Mouse (Mus musculus) neural tube, embryonic 14.5 days (tissue): ENCODE data around the gene Phykpl. TPM values are rescaled to one million over a fixed set of nuclear protein-coding genes. Genes with fewer than 3 reads are reported as not detected.

Source experiments
- ATAC-seq: fragments of 200-750 bp; cut with Nextera tagmentation; 2 replicates; pipeline ENCODE4 v1.8.0; 2017; ENCODE audit warnings: low read depth, mild to moderate bottlenecking, moderate TSS enrichment, moderate library complexity
- H3K27ac ChIP-seq: fragments of 300-500 bp; sonication (generic); 2 replicates; pipeline ENCODE4 v1.5.1; 2014; ENCODE audit warnings: low read depth, mild to moderate bottlenecking, control low read depth, low read length, moderate library complexity, mixed read lengths
- H3K27me3 ChIP-seq: fragments of 300-500 bp; sonication (generic); 2 replicates; pipeline ENCODE4 v1.6.1; 2014; ENCODE audit warnings: low read length; ENCODE audit not compliant: control insufficient read depth, insufficient read depth
- H3K36me3 ChIP-seq: fragments of 300-500 bp; sonication (generic); 2 replicates; pipeline ENCODE4 v1.6.1; 2014; ENCODE audit warnings: low read length, mixed read lengths; ENCODE audit not compliant: control insufficient read depth, insufficient read depth
- H3K4me1 ChIP-seq: fragments of 300-500 bp; sonication (generic); 2 replicates; pipeline ENCODE4 v1.6.1; 2014; ENCODE audit warnings: low read length; ENCODE audit not compliant: control insufficient read depth, insufficient read depth
- H3K4me2 ChIP-seq: fragments of 300-500 bp; sonication (generic); 2 replicates; pipeline ENCODE4 v1.6.1; 2014; ENCODE audit warnings: mild to moderate bottlenecking, low read depth, low read length, control low read depth
- H3K4me3 ChIP-seq: fragments of 300-500 bp; sonication (generic); 2 replicates; pipeline ENCODE4 v1.5.1; 2014; ENCODE audit warnings: low read depth, low read length, control low read depth, mixed read lengths
- H3K9ac ChIP-seq: fragments of 300-500 bp; sonication (generic); replicated peaks from 2 replicates; pipeline ENCODE4 v1.6.1; 2014; ENCODE audit warnings: low read depth, mild to moderate bottlenecking, control low read depth, low read length, mixed read lengths
- H3K9me3 ChIP-seq: fragments of 300-500 bp; sonication (generic); 2 replicates; pipeline ENCODE4 v1.6.1; 2016; ENCODE audit warnings: low read length; ENCODE audit not compliant: control insufficient read depth
- WGBS: fragments of 180-500 bp; shearing (Covaris S2); extraction: QIAGEN DNeasy Blood & Tissue Kit; methylation state at CpG from one replicate; pipeline ENCODE4 v1.1.7; 2014; 5-methylcytosine and 5-hydroxymethylcytosine counted together
- polyA plus RNA-seq: library from polyadenylated mRNA; unstranded; fragments of >200 nt; fragmentation: Nextera tagmentation; extraction: Ambion mirVana; gene quantifications from 2 replicates; pipeline ENCODE4 v1.2.1, GENCODE M21; 2014

Phykpl gene
- polyA plus RNA-seq, 1 experiment from 2014 or later: 9.9 TPM

DNA sequence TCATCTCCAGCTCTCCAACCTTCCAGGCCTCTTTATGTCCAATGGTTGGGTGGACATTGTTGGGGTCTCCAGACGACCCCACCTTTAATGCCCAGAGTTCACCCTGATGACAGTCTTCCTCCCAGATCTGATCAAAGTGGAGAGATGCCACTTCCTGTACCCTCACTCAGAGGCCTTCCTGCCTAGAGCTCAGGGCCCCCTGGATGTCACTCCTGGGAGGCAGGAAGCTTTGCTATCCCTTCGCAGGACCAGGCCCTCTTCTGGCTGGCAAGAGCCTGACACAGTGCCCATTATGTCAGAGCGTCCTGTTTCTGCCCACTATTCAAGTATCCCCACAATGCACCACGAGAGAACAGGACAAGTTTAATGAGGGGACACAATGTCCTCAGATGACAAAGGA lies 5.5 kb upstream of the Phykpl start:
- Histone ChIP-seq H3K9me3 (no peaks in the 10 kb centered on the region), H3K4me3 (no peak overlapping the region), H3K36me3 (no peaks in the 10 kb centered on the region), H3K27ac (no peak overlapping the region), H3K9ac (no peak overlapping the region), H3K4me1 (0 out of 2 replicates have a peak, but pooled peaks cover 4% of the 10 kb centered on the region), H3K4me2 (no peak overlapping the region), H3K27me3 (no peaks in the 10 kb centered on the region)
- WGBS: 70% methylated on average over 4 of the region's 4 CpGs
- no peak for ATAC-seq

DNA sequence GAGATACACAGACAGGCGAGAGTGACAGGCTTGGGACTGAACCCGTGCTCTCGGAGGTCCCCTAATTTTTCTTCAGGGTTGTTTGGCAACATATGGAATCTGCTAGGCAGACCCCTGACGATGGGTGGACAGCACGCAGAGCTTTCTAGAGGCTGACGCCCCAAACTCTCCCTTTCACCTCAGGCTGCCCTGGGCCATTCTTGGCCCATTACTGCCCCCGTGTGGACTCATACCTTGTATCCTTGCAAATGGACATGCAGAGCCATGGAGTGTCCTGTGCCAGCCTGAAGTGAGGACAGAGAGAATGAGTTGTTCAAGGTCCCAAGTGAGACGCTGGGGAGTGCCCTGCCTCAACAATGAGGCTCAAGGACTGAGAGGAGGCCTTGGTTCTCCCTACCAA lies 1.8 kb upstream of the Phykpl start:
- Histone ChIP-seq H3K27me3 (no peaks in the 10 kb centered on the region), H3K4me3 (no peak overlapping the region), H3K9ac (no peak overlapping the region), H3K4me1 (peaks cover 17% of the 10 kb centered on the region; the same call in 1 of the 2 replicates), H3K36me3 (peaks cover 3% of the 10 kb centered on the region; the same call in 1 of the 2 replicates), H3K9me3 (no peaks in the 10 kb centered on the region), H3K4me2 (no peak overlapping the region), H3K27ac (no peak overlapping the region)
- 26% methylated on average over 8 of the region's 8 CpGs for WGBS
- ATAC-seq: no peak

DNA sequence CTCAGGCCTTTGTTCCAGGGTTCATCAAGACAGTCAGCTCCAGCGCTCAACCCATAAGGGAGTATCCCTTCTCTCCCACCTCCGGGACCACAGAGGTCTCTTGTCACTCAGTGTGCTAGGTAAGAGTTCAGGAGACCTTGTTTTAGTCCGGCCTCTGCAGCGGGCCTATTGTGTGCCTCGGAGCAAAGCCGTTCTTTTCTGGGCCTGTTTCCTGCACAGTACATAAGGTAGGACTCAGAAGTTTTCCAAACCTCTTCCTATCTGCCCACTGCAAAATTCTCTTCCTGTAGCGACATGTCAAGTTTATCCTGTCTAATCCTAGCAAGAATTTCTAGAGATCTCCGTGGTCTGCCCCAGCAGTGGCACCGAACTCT lies 513 bp upstream of the Phykpl start:
- peak overlapping the region; percentile 71 for H3K9ac ChIP-seq
- peak overlapping the region; percentile 57 for H3K4me2 ChIP-seq
- H3K27me3 ChIP-seq: no peaks in the 10 kb centered on the region
- peak; percentile 21 for ATAC-seq
- H3K9me3 ChIP-seq: no peaks in the 10 kb centered on the region
- H3K4me1 ChIP-seq: peaks cover 17% of the 10 kb centered on the region; the same call in 1 of the 2 replicates
- WGBS: 15% methylated on average over 9 of the region's 9 CpGs
- peaks cover 12% of the 10 kb centered on the region; the same call in 1 of the 2 replicates for H3K36me3 ChIP-seq
- H3K27ac ChIP-seq: peak overlapping the region; percentile 83
- H3K4me3 ChIP-seq: peak overlapping the region; percentile 56

DNA sequence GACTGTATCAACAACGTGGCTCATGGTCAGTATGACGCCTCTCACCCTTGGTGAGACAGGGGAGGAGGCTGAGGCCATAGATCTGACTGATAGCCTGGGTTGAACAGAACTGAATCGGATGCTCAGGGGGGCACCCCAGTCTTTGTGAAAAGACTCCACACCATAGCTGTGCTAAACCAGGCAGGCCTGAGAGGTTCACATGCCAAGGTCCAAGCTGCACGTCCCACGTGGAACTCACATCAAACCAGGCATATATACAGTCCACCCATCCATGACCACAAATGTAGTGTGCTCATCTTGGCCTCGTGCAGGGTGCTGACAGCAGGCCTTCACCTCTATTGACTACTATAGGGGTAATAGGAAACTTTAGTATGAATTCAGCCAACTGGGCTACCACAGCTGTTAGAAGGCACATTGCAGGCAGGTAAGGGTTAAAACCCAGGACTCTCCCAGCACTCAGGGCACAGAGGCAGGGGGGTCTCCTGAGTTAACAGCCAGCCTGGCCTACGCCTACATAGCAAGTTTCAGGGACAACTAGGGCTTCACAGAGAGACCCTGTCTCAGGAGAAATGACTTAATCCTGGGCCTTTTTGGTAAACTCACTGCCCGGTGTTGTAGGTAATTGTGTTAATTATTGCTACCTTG lies 1.2 kb downstream of the Phykpl start:
- Histone ChIP-seq H3K9me3 (no peaks in the 10 kb centered on the region), H3K4me2 (peak overlapping the region; percentile 57), H3K9ac (peak overlapping the region; percentile 71; the same call in 1 of the 2 replicates), H3K36me3 (peaks cover 14% of the 10 kb centered on the region; the same call in 1 of the 2 replicates), H3K4me3 (peak overlapping the region; percentile 56; the same call in 1 of the 2 replicates), H3K27ac (peak overlapping the region; percentile 81), H3K4me1 (peaks cover 17% of the 10 kb centered on the region; the same call in 1 of the 2 replicates), H3K27me3 (no peaks in the 10 kb centered on the region)
- WGBS: 62% methylated on average over 8 of the region's 8 CpGs
- no peak for ATAC-seq

DNA sequence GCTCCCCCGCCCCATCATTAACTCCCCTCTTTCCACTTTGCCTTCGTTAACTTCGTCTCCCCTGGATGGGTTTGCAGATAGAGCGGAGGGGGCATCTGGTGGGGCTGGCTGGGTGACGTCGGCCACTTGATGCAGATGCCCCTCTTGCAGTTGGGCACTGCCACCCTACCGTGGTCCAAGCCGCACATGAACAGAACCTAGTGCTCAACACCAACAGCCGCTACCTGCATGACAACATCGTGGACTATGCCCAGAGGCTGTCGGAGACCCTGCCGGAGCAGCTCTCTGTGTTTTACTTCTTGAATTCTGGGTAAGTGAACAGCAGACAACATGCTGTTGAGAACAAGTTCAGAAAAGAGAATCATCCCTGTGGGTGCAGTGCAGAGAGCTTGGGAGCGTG lies 1.9 kb downstream of the Phykpl start:
- H3K4me2 ChIP-seq: no peak overlapping the region
- no peaks in the 10 kb centered on the region for H3K9me3 ChIP-seq
- H3K4me1 ChIP-seq: peaks cover 17% of the 10 kb centered on the region; the same call in 1 of the 2 replicates
- peaks cover 17% of the 10 kb centered on the region; the same call in 1 of the 2 replicates for H3K36me3 ChIP-seq
- H3K9ac ChIP-seq: no peak overlapping the region
- no peak for ATAC-seq
- no peak overlapping the region for H3K27ac ChIP-seq
- no peaks in the 10 kb centered on the region for H3K27me3 ChIP-seq
- H3K4me3 ChIP-seq: no peak overlapping the region
- WGBS: 94% methylated on average over 13 of the region's 13 CpGs

DNA sequence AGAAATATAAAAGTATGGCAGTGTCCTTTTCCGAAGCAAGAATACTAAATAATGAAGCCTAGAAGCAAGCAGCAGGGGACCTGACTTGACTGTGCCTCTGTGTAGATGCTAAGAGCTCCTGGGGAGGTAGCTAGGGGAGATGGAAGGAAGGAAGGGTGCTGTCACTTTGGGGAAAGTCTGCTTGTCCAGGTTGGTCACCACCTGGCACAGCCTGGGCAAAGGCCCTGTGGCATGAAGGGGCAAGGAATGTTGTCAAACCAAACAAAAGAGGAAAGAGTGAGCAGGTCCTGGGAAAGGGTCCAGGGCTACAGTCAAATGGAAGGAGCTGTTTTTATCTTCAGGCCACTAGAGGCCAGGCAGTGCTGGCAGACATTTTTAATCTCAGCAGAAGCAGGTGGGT lies 2.5 kb downstream of the Phykpl start:
- no peak for ATAC-seq

DNA sequence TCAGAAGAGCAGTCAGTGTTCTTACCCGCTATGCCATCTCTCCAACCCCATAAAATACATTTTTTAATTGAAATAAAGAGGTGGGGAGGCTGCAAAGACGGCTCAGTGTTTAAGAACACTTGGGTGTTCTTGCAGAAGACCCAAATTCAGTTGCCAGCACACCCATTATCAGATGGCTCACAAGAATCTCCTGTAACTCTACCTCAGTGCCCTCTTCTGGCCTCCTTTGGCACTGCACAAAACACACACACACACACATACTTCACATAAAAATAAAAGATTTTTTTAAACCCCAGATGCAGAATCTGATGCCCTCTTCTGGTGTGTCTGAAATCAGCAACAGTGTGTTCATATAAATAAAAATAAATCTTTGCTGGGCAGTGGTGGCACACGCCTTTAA lies 4.3 kb downstream of the Phykpl start:
- no peak overlapping the region for H3K4me2 ChIP-seq
- no peaks in the 10 kb centered on the region for H3K9me3 ChIP-seq
- peaks cover 38% of the 10 kb centered on the region for H3K36me3 ChIP-seq
- no peak for ATAC-seq
- no peak overlapping the region for H3K4me3 ChIP-seq
- WGBS: 98% methylated on average over 3 of the region's 3 CpGs
- peaks cover 15% of the 10 kb centered on the region; the same call in 1 of the 2 replicates for H3K4me1 ChIP-seq
- no peaks in the 10 kb centered on the region for H3K27me3 ChIP-seq
- no peak overlapping the region for H3K9ac ChIP-seq
- no peak overlapping the region for H3K27ac ChIP-seq

More for the DNA sequence above, 2.5 kb downstream of the Phykpl start:
- 91% methylated on average over 1 of the region's 1 CpGs for WGBS
- no peak overlapping the region for H3K27ac ChIP-seq
- no peak overlapping the region for H3K4me2 ChIP-seq
- no peak overlapping the region for H3K9ac ChIP-seq
- H3K27me3 ChIP-seq: no peaks in the 10 kb centered on the region
- H3K36me3 ChIP-seq: peaks cover 21% of the 10 kb centered on the region; the same call in 1 of the 2 replicates
- H3K9me3 ChIP-seq: no peaks in the 10 kb centered on the region
- peaks cover 17% of the 10 kb centered on the region; the same call in 1 of the 2 replicates for H3K4me1 ChIP-seq
- H3K4me3 ChIP-seq: no peak overlapping the region

DNA sequence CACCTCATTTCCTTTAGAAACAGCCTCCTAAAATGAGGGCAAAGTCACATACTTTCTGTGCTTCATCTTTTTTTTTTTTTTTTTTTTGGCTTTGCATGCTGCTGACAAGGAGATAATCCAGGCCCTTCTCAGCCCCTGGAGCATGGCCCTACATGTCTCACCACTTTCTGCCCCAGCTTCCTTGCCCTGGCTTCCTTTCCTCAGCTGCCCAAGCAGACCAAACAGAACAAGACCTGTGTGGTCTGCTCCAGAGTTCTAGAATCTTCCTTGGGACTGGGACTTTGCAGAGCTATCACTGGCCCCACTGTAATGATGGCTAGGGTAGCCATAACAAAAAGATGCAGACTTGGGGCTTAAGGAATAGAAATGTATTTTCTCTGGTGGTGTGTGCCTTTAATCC lies 5.4 kb downstream of the Phykpl start:
- no peak overlapping the region for H3K4me2 ChIP-seq
- ATAC-seq: no peak
- no peaks in the 10 kb centered on the region for H3K27me3 ChIP-seq
- peaks cover 8% of the 10 kb centered on the region; the same call in 1 of the 2 replicates for H3K4me1 ChIP-seq
- H3K36me3 ChIP-seq: peaks cover 45% of the 10 kb centered on the region
- H3K9ac ChIP-seq: no peak overlapping the region
- H3K4me3 ChIP-seq: no peak overlapping the region
- H3K9me3 ChIP-seq: no peaks in the 10 kb centered on the region
- no peak overlapping the region for H3K27ac ChIP-seq

DNA sequence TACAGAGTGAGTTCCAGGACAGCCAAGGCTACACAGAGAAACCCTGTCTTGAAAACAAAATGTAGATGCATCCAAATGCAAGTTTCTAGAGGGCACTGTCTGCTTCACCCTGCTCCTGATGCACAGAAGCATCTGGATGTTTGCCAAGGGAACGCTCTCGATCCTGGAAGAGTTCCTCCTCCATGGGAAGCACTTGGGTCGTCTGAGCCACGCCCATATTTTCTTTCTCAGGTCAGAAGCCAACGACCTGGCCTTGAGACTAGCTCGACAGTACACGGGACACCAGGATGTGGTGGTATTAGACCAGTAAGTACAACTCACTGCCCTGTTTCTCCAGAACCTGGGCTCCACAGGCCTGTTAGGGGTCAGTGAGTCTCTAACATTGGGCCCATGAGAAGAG lies 6.6 kb downstream of the Phykpl start:
- Histone ChIP-seq H3K9me3 (no peaks in the 10 kb centered on the region), H3K9ac (no peak overlapping the region), H3K4me3 (no peak overlapping the region), H3K27me3 (no peaks in the 10 kb centered on the region), H3K27ac (no peak overlapping the region), H3K4me2 (no peak overlapping the region), H3K36me3 (peaks cover 54% of the 10 kb centered on the region), H3K4me1 (no peaks in the 10 kb centered on the region)
- ATAC-seq: no peak
- 81% methylated on average over 7 of the region's 7 CpGs for WGBS
